Mouse (Mus musculus) forelimb bud, embryonic 11.5 days (tissue): Measurements from ENCODE around the gene Gm10273.
A peak's percentile ranks its signal among the peaks of the same experiment; 100 is the strongest.
"Not testable (repeated sequence)": the region's sequence is repeated elsewhere in the genome, so short reads cannot be mapped to it uniquely, and the experiment has no call there.

ENCODE experiments used
- DNase-seq: peaks from one replicate; pipeline ENCODE4 v3.0.0-alpha.2; 2012; ENCODE audit warnings: low read depth, low spot score

Gene Gm10273

GRCm38 (mm10) chr10:59395461-59395860 lies at the start of gene Gm10273:
Gm10273 (plus strand) TSS chr10:59395632.
- not testable (repeated sequence) for DNase-seq

GRCm38 (mm10) chr10:59346560-59346959 lies 48.9 kb upstream of the Gm10273 start:
- DNase-seq, result no peak

- no peak for DNase-seq
These were observed 47.2 kb upstream of the Gm10273 start for GRCm38 (mm10) chr10:59348200-59348599.

- no peak for DNase-seq
These were observed 45.9 kb upstream of the Gm10273 start for GRCm38 (mm10) chr10:59349536-59349935.

GRCm38 (mm10) chr10:59353065-59353464 lies 42.4 kb upstream of the Gm10273 start:
- DNase-seq, result no peak

- no peak for DNase-seq
These were observed 41.3 kb upstream of the Gm10273 start for GRCm38 (mm10) chr10:59354120-59354519.

- DNase-seq, result no peak
These were observed 40.4 kb upstream of the Gm10273 start for GRCm38 (mm10) chr10:59355020-59355419.

- DNase-seq, result no peak
These were observed 36.7 kb upstream of the Gm10273 start for GRCm38 (mm10) chr10:59358744-59359143.

GRCm38 (mm10) chr10:59363208-59363607 lies 32.2 kb upstream of the Gm10273 start:
- no peak for DNase-seq

- no peak for DNase-seq
These were observed 30.9 kb upstream of the Gm10273 start for GRCm38 (mm10) chr10:59364551-59364950.

GRCm38 (mm10) chr10:59365804-59366589 lies 29.4 kb upstream of the Gm10273 start:
- DNase-seq, result no peak

GRCm38 (mm10) chr10:59366746-59367145 lies 28.7 kb upstream of the Gm10273 start:
- no peak for DNase-seq

GRCm38 (mm10) chr10:59367206-59367605 lies 28.2 kb upstream of the Gm10273 start:
- no peak for DNase-seq

- DNase-seq, result no peak
These were observed 26.7 kb upstream of the Gm10273 start for GRCm38 (mm10) chr10:59368729-59369128.

GRCm38 (mm10) chr10:59369426-59369825 lies 26.0 kb upstream of the Gm10273 start:
- no peak for DNase-seq

GRCm38 (mm10) chr10:59377906-59378305 lies 17.5 kb upstream of the Gm10273 start:
- DNase-seq, result no peak

GRCm38 (mm10) chr10:59378728-59379127 lies 16.7 kb upstream of the Gm10273 start:
- no peak for DNase-seq

GRCm38 (mm10) chr10:59379927-59380326 lies 15.5 kb upstream of the Gm10273 start:
- DNase-seq, result no peak

GRCm38 (mm10) chr10:59380411-59380821 lies 15.0 kb upstream of the Gm10273 start:
- no peak for DNase-seq

GRCm38 (mm10) chr10:59381563-59381962 lies 13.9 kb upstream of the Gm10273 start:
- DNase-seq, result peak; percentile 35

- DNase-seq, result no peak
These were observed 8.5 kb upstream of the Gm10273 start for GRCm38 (mm10) chr10:59386951-59387350.

GRCm38 (mm10) chr10:59389652-59390051 lies 5.8 kb upstream of the Gm10273 start:
- no peak for DNase-seq

- DNase-seq, result no peak
These were observed 3.5 kb upstream of the Gm10273 start for GRCm38 (mm10) chr10:59391907-59392306.
